Mouse (Mus musculus) kidney, adult 2 months (tissue): ENCODE results near the gene Syne3. TPM values are rescaled to one million over a fixed set of nuclear protein-coding genes. Genes with fewer than 3 reads are reported as not detected.

ENCODE experiments used
- DNase-seq: peaks from one replicate; pipeline ENCODE4 v3.0.0; 2021
- H3K27ac ChIP-seq: fragments of 200-500 bp; 2 replicates; pipeline ENCODE4 v1.5.1; 2012; ENCODE audit warnings: low read depth, low read length, control low read depth, inconsistent platforms; ENCODE audit not compliant: insufficient read depth
- H3K27me3 ChIP-seq: fragments of 200-500 bp; replicated peaks from 2 replicates; pipeline ENCODE4 v1.6.1; 2012; ENCODE audit warnings: mild to moderate bottlenecking, moderate library complexity, low read length, inconsistent platforms; ENCODE audit not compliant: control insufficient read depth, insufficient read depth
- H3K36me3 ChIP-seq: fragments of 200-500 bp; 2 replicates; pipeline ENCODE4 v1.6.1; 2012; ENCODE audit warnings: mild to moderate bottlenecking, moderate library complexity, low read length, inconsistent platforms; ENCODE audit not compliant: control insufficient read depth, insufficient read depth
- H3K4me1 ChIP-seq: fragments of 200-500 bp; 2 replicates; pipeline ENCODE4 v1.6.1; 2011; ENCODE audit warnings: low read length; ENCODE audit not compliant: control insufficient read depth, insufficient read depth
- H3K4me3 ChIP-seq: fragments of 200-500 bp; 2 replicates; pipeline ENCODE4 v1.5.1; 2011; ENCODE audit warnings: mild to moderate bottlenecking, low read depth, low read length, control low read depth; ENCODE audit not compliant: insufficient read depth
- CTCF ChIP-seq: fragments of 200-500 bp; conservative IDR thresholded peaks from 2 replicates; pipeline ENCODE4 v1.5.1; 2011; ENCODE audit warnings: low read depth, mild to moderate bottlenecking, control low read depth, low read length, moderate library complexity, mixed read lengths; ENCODE audit not compliant: insufficient read depth, insufficient read length
- POLR2A ChIP-seq: fragments of 200-500 bp; IDR thresholded peaks from one replicate; pipeline ENCODE4 v1.6.1; 2011; ENCODE audit warnings: low read depth, low read length, control low read depth
- WGBS: fragments of 180-500 bp; shearing (Covaris S2); methylation state at CpG from one replicate; pipeline ENCODE4 v1.1.7; 2018; 5-methylcytosine and 5-hydroxymethylcytosine counted together
- polyA plus RNA-seq: library from polyadenylated mRNA; depleted of rRNA; stranded (reverse); fragments of >200 nt; gene quantifications from 2 replicates; pipeline ENCODE4 v1.2.3, GENCODE M21; 2012

Gene Syne3
- polyA plus RNA-seq, 1 experiment: 2.7 TPM

- no peaks in the 10 kb centered on the region for H3K36me3 ChIP-seq
- no peaks in the 10 kb centered on the region for H3K27me3 ChIP-seq
- no peak for TF ChIP-seq CTCF
- no peak for TF ChIP-seq POLR2A
- 88% methylated on average over 6 of the region's 6 CpGs for WGBS
- DNase-seq: no peak
- H3K27ac ChIP-seq: no peak overlapping the region
- no peak overlapping the region for H3K4me3 ChIP-seq
- H3K4me1 ChIP-seq: peaks cover 24% of the 10 kb centered on the region
Observed at GRCm38 (mm10) chr12:104998541-104998940, 11.1 kb downstream of the Syne3 start.

GRCm38 (mm10) chr12:104997641-104998293 lies 11.8 kb downstream of the Syne3 start:
- no peak overlapping the region for H3K27ac ChIP-seq
- no peak for DNase-seq

GRCm38 (mm10) chr12:104997159-104997558 lies 12.4 kb downstream of the Syne3 start:
- DNase-seq: peak; percentile 73
- peaks cover 24% of the 10 kb centered on the region for H3K4me1 ChIP-seq
- WGBS: 45% methylated on average over 10 of the region's 10 CpGs
- H3K4me3 ChIP-seq: no peak overlapping the region
- no peak for TF ChIP-seq CTCF
- no peak for TF ChIP-seq POLR2A
- H3K36me3 ChIP-seq: no peaks in the 10 kb centered on the region
- no peak overlapping the region for H3K27ac ChIP-seq
- H3K27me3 ChIP-seq: no peaks in the 10 kb centered on the region

More at GRCm38 (mm10) chr12:104997641-104998293, 11.8 kb downstream of the Syne3 start:
- no peaks in the 10 kb centered on the region for H3K27me3 ChIP-seq
- TF ChIP-seq CTCF (no peak), POLR2A (no peak)
- 81% methylated on average over 10 of the region's 10 CpGs for WGBS
- no peak overlapping the region for H3K4me3 ChIP-seq
- peaks cover 24% of the 10 kb centered on the region for H3K4me1 ChIP-seq
- no peaks in the 10 kb centered on the region for H3K36me3 ChIP-seq

GRCm38 (mm10) chr12:104996012-104996728 lies 13.4 kb downstream of the Syne3 start:
- TF ChIP-seq POLR2A (no peak), CTCF (no peak)
- WGBS: 85% methylated on average over 9 of the region's 9 CpGs
- Histone ChIP-seq H3K27me3 (no peaks in the 10 kb centered on the region), H3K4me3 (no peak overlapping the region), H3K4me1 (peaks cover 19% of the 10 kb centered on the region), H3K27ac (no peak overlapping the region), H3K36me3 (no peaks in the 10 kb centered on the region)
- DNase-seq: peak; percentile 56

- peaks cover 11% of the 10 kb centered on the region for H3K4me1 ChIP-seq
- H3K27ac ChIP-seq: no peak overlapping the region
- 87% methylated on average over 12 of the region's 12 CpGs for WGBS
- TF ChIP-seq POLR2A: no peak
- TF ChIP-seq CTCF: no peak
- no peaks in the 10 kb centered on the region for H3K27me3 ChIP-seq
- no peak for DNase-seq
- H3K36me3 ChIP-seq: no peaks in the 10 kb centered on the region
- H3K4me3 ChIP-seq: no peak overlapping the region
Observed at GRCm38 (mm10) chr12:104995259-104995876, 14.2 kb downstream of the Syne3 start.

- H3K27me3 ChIP-seq: no peaks in the 10 kb centered on the region
- no peak for TF ChIP-seq POLR2A
- TF ChIP-seq CTCF: no peak
- no peak overlapping the region for H3K27ac ChIP-seq
- peak; percentile 85 for DNase-seq
- H3K36me3 ChIP-seq: no peaks in the 10 kb centered on the region
- H3K4me1 ChIP-seq: peaks cover 5% of the 10 kb centered on the region; the same call in 1 of the 2 replicates
- H3K4me3 ChIP-seq: no peak overlapping the region
- WGBS: 48% methylated on average over 8 of the region's 8 CpGs
Observed at GRCm38 (mm10) chr12:104992838-104993237, 16.8 kb downstream of the Syne3 start.
